Mouse (Mus musculus): Measurements from ENCODE around the gene Adra1b. TPM values are rescaled to one million over a fixed set of nuclear protein-coding genes. Genes with fewer than 3 reads are reported as not detected.

Adra1b gene
- total RNA-seq, 1 experiment: 0.71 TPM

DNA sequence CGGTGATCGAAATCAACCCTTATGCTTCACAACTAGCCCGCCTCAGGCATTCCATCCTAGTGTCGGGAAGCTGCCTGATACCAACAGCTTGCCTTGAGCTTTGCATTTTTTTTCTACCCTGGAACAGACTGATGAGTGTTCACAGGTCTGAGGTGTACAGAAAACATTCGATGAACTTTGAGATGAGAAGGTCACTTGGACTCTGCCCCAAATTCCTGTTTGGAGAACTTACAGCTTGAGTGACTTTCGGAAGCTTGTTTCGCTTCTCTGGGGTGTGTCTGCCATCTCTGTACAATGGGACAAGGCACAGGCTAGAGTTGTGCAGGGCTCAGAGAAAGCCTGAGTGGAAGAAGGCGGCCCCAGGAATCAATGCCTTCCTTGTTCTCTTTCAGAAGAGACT, 12.3 kb downstream of the Adra1b start:
- no peak overlapping the region for H3K9ac ChIP-seq (ENCODE audit: insufficient read depth, low read depth, low read length, poor library complexity, severe bottlenecking)
- in situ Hi-C loops (cut with MboI; ENCODE audit: low sequenced_read_pairs in 2 of 2, unreplicated experiment in 2 of 2): no loop called here
- H3K4me1 ChIP-seq (ENCODE audit: control insufficient read depth in 2 of 2, insufficient read depth in 2 of 2, low read length in 2 of 2, poor library complexity in 1 of 2): no peaks in the 10 kb centered on the region
- H3K4me3 ChIP-seq (ENCODE audit: insufficient read depth in 1 of 2, low read depth in 1 of 2, low read length in 2 of 2, poor library complexity in 1 of 2, severe bottlenecking in 1 of 2): no peak overlapping the region
- DNase-seq (ENCODE audit: low read depth, low spot score): no peak
- no peak overlapping the region for H3K27ac ChIP-seq (ENCODE audit: insufficient read depth, low read depth, low read length, poor library complexity, severe bottlenecking)
- TF ChIP-seq ZC3H11A (IDR thresholded peaks at IDR 0.05; ENCODE audit: borderline replicate concordance, low read depth, low read length) (no peak), ZNF384 (IDR thresholded peaks at IDR 0.05; ENCODE audit: low read depth, low read length) (no peak), HCFC1 (IDR thresholded peaks at IDR 0.05; ENCODE audit: borderline replicate concordance, insufficient read depth, low read length) (no peak), CHD2 (IDR thresholded peaks at IDR 0.05; ENCODE audit: low read depth, low read length) (no peak)
- H3K36me3 ChIP-seq (ENCODE audit: control insufficient read depth, insufficient read depth, low read length, poor library complexity, severe bottlenecking): no peaks in the 10 kb centered on the region
- H3K9me3 ChIP-seq (ENCODE audit: control insufficient read depth, insufficient read depth, low read depth, low read length): no peaks in the 10 kb centered on the region

DNA sequence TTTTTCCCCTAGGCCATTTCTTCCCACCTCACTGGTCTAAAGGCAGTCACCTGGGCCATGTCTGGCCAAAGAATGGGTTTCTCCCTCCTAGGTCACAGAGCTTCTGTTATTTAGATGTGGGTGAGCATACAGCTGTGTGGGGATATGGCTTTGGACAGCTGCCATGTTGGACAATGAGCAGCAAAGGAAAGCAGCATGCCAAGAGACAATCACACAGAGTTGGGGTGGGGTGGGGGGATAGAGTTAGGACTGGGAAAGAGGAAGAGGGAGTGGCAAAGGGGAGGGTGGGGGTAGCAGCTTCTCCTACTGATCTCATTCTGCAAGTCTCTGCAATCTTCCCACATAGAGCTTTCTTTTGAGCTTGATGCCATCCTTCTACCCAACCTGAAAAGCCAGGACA, 13.4 kb downstream of the Adra1b start:
- no peak for DNase-seq (ENCODE audit: low read depth, low spot score)
- no peak for TF ChIP-seq CHD2 (IDR thresholded peaks at IDR 0.05; ENCODE audit: low read depth, low read length)
- TF ChIP-seq MAFK (IDR thresholded peaks at IDR 0.05; ENCODE audit: insufficient read depth, low read depth, low read length): no peak
- TF ChIP-seq HCFC1 (IDR thresholded peaks at IDR 0.05; ENCODE audit: borderline replicate concordance, insufficient read depth, low read length): no peak
- TF ChIP-seq ZNF384 (IDR thresholded peaks at IDR 0.05; ENCODE audit: low read depth, low read length): no peak
- TF ChIP-seq ZC3H11A (IDR thresholded peaks at IDR 0.05; ENCODE audit: borderline replicate concordance, low read depth, low read length): no peak

GRCm38 (mm10) chr11:43884521-43884920, 16.5 kb downstream of the Adra1b start:
- Histone ChIP-seq H3K27ac (ENCODE audit: insufficient read depth, low read depth, low read length, poor library complexity, severe bottlenecking) (no peak overlapping the region), H3K9me3 (ENCODE audit: control insufficient read depth, insufficient read depth, low read depth, low read length) (no peaks in the 10 kb centered on the region), H3K4me1 (ENCODE audit: control insufficient read depth in 2 of 2, insufficient read depth in 2 of 2, low read length in 2 of 2, poor library complexity in 1 of 2) (no peaks in the 10 kb centered on the region), H3K36me3 (ENCODE audit: control insufficient read depth, insufficient read depth, low read length, poor library complexity, severe bottlenecking) (no peaks in the 10 kb centered on the region), H3K9ac (ENCODE audit: insufficient read depth, low read depth, low read length, poor library complexity, severe bottlenecking) (no peak overlapping the region), H3K4me3 (ENCODE audit: insufficient read depth in 1 of 2, low read depth in 1 of 2, low read length in 2 of 2, poor library complexity in 1 of 2, severe bottlenecking in 1 of 2) (no peak overlapping the region)
- DNase-seq (ENCODE audit: low read depth, low spot score): no peak
- no peak for TF ChIP-seq ZC3H11A (IDR thresholded peaks at IDR 0.05; ENCODE audit: borderline replicate concordance, low read depth, low read length)
- no peak for TF ChIP-seq CHD2 (IDR thresholded peaks at IDR 0.05; ENCODE audit: low read depth, low read length)
- in situ Hi-C loops (cut with MboI; ENCODE audit: low sequenced_read_pairs in 2 of 2, unreplicated experiment in 2 of 2): no loop called here

More for the DNA sequence above, 13.4 kb downstream of the Adra1b start:
- Histone ChIP-seq H3K36me3 (ENCODE audit: control insufficient read depth, insufficient read depth, low read length, poor library complexity, severe bottlenecking) (no peaks in the 10 kb centered on the region), H3K9ac (ENCODE audit: insufficient read depth, low read depth, low read length, poor library complexity, severe bottlenecking) (no peak overlapping the region), H3K27ac (ENCODE audit: insufficient read depth, low read depth, low read length, poor library complexity, severe bottlenecking) (no peak overlapping the region), H3K4me3 (ENCODE audit: insufficient read depth in 1 of 2, low read depth in 1 of 2, low read length in 2 of 2, poor library complexity in 1 of 2, severe bottlenecking in 1 of 2) (no peak overlapping the region), H3K9me3 (ENCODE audit: control insufficient read depth, insufficient read depth, low read depth, low read length) (no peaks in the 10 kb centered on the region), H3K4me1 (ENCODE audit: control insufficient read depth in 2 of 2, insufficient read depth in 2 of 2, low read length in 2 of 2, poor library complexity in 1 of 2) (no peaks in the 10 kb centered on the region)
- in situ Hi-C loops (cut with MboI; ENCODE audit: low sequenced_read_pairs in 2 of 2, unreplicated experiment in 2 of 2): no loop called here

DNA sequence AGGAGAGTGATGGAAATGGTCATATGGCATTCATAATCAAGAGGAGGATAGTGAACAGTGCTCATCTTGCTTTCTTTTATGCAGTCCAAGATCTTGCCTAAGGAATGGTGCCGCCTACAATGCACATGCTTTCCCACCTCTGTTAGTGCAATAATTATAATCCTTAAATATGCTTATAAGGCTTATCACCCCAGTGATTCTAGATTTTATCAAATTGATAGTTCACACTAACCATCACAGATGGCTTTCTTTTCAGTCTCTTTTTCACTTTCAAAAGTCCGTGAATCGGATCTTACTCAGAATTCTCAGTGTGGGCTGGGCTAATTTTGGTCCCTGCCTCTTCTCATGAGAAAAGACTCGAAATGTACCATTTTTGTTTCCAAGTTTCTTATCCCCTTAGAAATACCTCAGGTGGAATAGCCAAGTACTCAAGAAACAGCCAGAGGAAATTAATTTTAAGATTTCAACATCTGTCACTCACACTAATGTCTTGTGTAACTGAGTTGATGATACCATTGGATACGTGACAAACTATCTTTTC, 17.3 kb downstream of the Adra1b start:
- Histone ChIP-seq H3K36me3 (ENCODE audit: control insufficient read depth, insufficient read depth, low read length, poor library complexity, severe bottlenecking) (no peaks in the 10 kb centered on the region), H3K9ac (ENCODE audit: insufficient read depth, low read depth, low read length, poor library complexity, severe bottlenecking) (no peak overlapping the region), H3K4me3 (ENCODE audit: insufficient read depth in 1 of 2, low read depth in 1 of 2, low read length in 2 of 2, poor library complexity in 1 of 2, severe bottlenecking in 1 of 2) (no peak overlapping the region), H3K9me3 (ENCODE audit: control insufficient read depth, insufficient read depth, low read depth, low read length) (no peaks in the 10 kb centered on the region), H3K27ac (ENCODE audit: insufficient read depth, low read depth, low read length, poor library complexity, severe bottlenecking) (no peak overlapping the region), H3K4me1 (ENCODE audit: control insufficient read depth in 2 of 2, insufficient read depth in 2 of 2, low read length in 2 of 2, poor library complexity in 1 of 2) (no peaks in the 10 kb centered on the region)
- in situ Hi-C loops (cut with MboI; ENCODE audit: low sequenced_read_pairs in 2 of 2, unreplicated experiment in 2 of 2): no loop called here
- no peak for TF ChIP-seq MAFK (IDR thresholded peaks at IDR 0.05; ENCODE audit: insufficient read depth, low read depth, low read length)
- TF ChIP-seq CHD2 (IDR thresholded peaks at IDR 0.05; ENCODE audit: low read depth, low read length): no peak
- TF ChIP-seq HCFC1 (IDR thresholded peaks at IDR 0.05; ENCODE audit: borderline replicate concordance, insufficient read depth, low read length): no peak
- TF ChIP-seq ZC3H11A (IDR thresholded peaks at IDR 0.05; ENCODE audit: borderline replicate concordance, low read depth, low read length): no peak
- TF ChIP-seq ZNF384 (IDR thresholded peaks at IDR 0.05; ENCODE audit: low read depth, low read length): no peak
- DNase-seq (ENCODE audit: low read depth, low spot score): no peak

DNA sequence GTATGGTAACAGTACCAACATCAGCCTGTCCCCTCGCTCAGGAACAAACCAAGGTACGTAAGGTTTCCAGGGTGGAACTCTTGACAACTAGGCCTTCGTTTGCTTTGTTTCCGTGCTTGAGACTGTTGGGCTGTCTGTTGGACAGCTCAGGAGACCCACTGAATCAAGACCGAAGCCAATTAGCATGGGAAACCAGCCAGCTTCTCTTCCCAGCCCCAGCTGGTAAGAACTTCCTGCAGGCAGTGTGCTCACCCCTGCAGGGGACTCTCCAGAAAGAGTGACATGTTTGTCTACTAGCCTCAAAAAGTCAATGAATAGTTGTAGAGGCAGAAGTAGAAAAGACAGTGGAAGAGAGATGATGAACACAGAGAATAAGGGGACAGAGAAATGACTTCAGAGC, 23.8 kb downstream of the Adra1b start:
- no peak for DNase-seq (ENCODE audit: low read depth, low spot score)
- no peak overlapping the region for H3K4me3 ChIP-seq (ENCODE audit: insufficient read depth in 1 of 2, low read depth in 1 of 2, low read length in 2 of 2, poor library complexity in 1 of 2, severe bottlenecking in 1 of 2)
- H3K27ac ChIP-seq (ENCODE audit: insufficient read depth, low read depth, low read length, poor library complexity, severe bottlenecking): no peak overlapping the region
- H3K9ac ChIP-seq (ENCODE audit: insufficient read depth, low read depth, low read length, poor library complexity, severe bottlenecking): no peak overlapping the region
- in situ Hi-C loops (cut with MboI; ENCODE audit: low sequenced_read_pairs in 2 of 2, unreplicated experiment in 2 of 2): no loop called here
- H3K36me3 ChIP-seq (ENCODE audit: control insufficient read depth, insufficient read depth, low read length, poor library complexity, severe bottlenecking): no peaks in the 10 kb centered on the region
- H3K4me1 ChIP-seq (ENCODE audit: control insufficient read depth in 2 of 2, insufficient read depth in 2 of 2, low read length in 2 of 2, poor library complexity in 1 of 2): no peaks in the 10 kb centered on the region
- no peaks in the 10 kb centered on the region for H3K9me3 ChIP-seq (ENCODE audit: control insufficient read depth, insufficient read depth, low read depth, low read length)
- TF ChIP-seq ZC3H11A (IDR thresholded peaks at IDR 0.05; ENCODE audit: borderline replicate concordance, low read depth, low read length) (no peak), CHD2 (IDR thresholded peaks at IDR 0.05; ENCODE audit: low read depth, low read length) (no peak), ZNF384 (IDR thresholded peaks at IDR 0.05; ENCODE audit: low read depth, low read length) (no peak), MAFK (IDR thresholded peaks at IDR 0.05; ENCODE audit: insufficient read depth, low read depth, low read length) (no peak), HCFC1 (IDR thresholded peaks at IDR 0.05; ENCODE audit: borderline replicate concordance, insufficient read depth, low read length) (no peak)

Measured in ES-E14 (cell line).